Mouse (Mus musculus) megakaryocyte, embryonic 14.5 days (primary cell): ENCODE measurements around the gene Magel2.

Experiments used
- FLI1 ChIP-seq: IDR thresholded peaks from 2 replicates; pipeline ENCODE4 v1.6.1; 2012; ENCODE audit warnings: low read length, inconsistent platforms, mixed read lengths
- GATA1 ChIP-seq: IDR thresholded peaks from 3 replicates; pipeline ENCODE4 v1.6.1; 2012; ENCODE audit warnings: mixed read lengths, low read length, inconsistent platforms, borderline replicate concordance

DNA sequence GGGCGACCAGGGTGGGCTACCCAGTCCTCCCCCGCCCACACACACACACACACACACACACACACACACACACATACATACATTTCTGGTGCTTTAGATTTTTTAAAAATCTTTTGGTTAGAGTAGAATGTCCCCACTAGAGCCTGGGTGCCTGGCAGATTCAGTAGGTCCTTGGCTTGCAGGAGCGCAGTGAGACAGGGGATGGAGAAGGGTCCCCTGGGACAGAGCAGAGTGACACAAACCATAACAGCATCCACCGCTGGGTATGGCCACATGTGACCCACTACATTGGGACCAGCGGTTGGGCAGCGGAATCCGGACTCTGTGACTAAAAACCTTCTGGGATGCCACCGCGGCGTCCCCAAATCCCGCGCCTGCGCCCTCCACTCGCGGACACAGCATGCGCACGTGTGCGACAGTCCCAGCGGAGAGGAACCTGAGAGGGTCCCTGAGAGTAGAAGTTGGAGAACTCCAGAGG is 29.8 kb downstream of the Magel2 start:
- TF ChIP-seq GATA1 (no peak), FLI1 (no peak)
